In the genomic region with DNA sequence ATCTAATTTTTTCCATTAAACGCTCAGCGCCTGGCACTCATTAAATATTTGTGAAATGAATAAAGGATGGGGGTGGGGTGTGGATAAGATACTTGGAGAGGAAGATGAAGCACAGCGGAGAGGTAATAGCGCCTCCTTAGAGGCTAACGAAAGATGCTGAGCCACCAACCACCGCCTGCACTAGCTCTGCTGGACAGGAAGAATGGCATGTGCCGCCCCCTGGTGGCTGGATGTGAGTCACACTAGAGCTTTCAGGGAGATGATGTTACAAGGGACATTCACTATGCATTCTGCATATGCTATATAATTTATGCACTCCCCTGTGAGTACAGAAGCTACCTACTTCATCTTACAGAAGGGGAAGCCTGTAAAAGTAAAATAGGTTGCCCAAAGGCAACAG, we compare ENCODE assay signal across 8 mouse cellular contexts. TPM values are rescaled to one million over a fixed set of nuclear protein-coding genes. Genes with fewer than 3 reads are reported as not detected.
DNase-seq lines count a peak whose midpoint lies in the region; ATAC-seq and TF ChIP-seq lines count a peak whose summit lies in the region.

No protein-coding gene starts in this region.

- peaks cover 30% of the 10 kb centered on the region for H3K4me1 ChIP-seq in hindbrain, embryonic 10.5 days (replicated peaks)
- peaks cover 26% of the 10 kb centered on the region for H3K4me1 ChIP-seq in hindbrain, embryonic 12.5 days
- no peaks in the 10 kb centered on the region for H3K4me1 ChIP-seq in stomach, postnatal 0 days (replicated peaks; ENCODE audit: control insufficient read depth, insufficient read depth)

- no peak for ATAC-seq in hindbrain, embryonic 12.5 days (ENCODE audit: low FRiP score)
- ATAC-seq in monocyte, adult 5-6 weeks (replicated peaks; ENCODE audit: insufficient number of reproducible peaks, low FRiP score, low TSS enrichment, poor library complexity, severe bottlenecking): peak; percentile 76
- ATAC-seq in stomach, postnatal 0 days (ENCODE audit: low FRiP score, low TSS enrichment): peak; percentile 25; the same call in 1 of the 2 replicates

- peak; percentile 85 for DNase-seq in hindbrain, embryonic 10.5 days (ENCODE audit: low spot score)
- peak; percentile 96 for DNase-seq in adrenal gland, postnatal 14 days
- DNase-seq in embryo, embryonic 9.5 days (ENCODE audit: extremely low spot score): peak; percentile 81
- DNase-seq in heart, postnatal 14 days: peak; percentile 93 to 95
- peak; percentile 75 to 81 for DNase-seq in left cerebral cortex, adult 8-10 months (ENCODE audit: low spot score in 2 of 2)
- DNase-seq in stomach, postnatal 0 days (ENCODE audit: low spot score): peak; percentile 91

- H3K36me3 ChIP-seq in hindbrain, embryonic 10.5 days: no peaks in the 10 kb centered on the region
- no peaks in the 10 kb centered on the region for H3K36me3 ChIP-seq in hindbrain, embryonic 12.5 days
- H3K36me3 ChIP-seq in stomach, postnatal 0 days (ENCODE audit: control insufficient read depth, insufficient read depth, low read length): no peaks in the 10 kb centered on the region

- no peak for TF ChIP-seq EP300 in stomach, postnatal 0 days (optimal IDR thresholded peaks at IDR 0.05)

- no peaks in the 10 kb centered on the region for H3K9me3 ChIP-seq in hindbrain, embryonic 10.5 days
- H3K9me3 ChIP-seq in hindbrain, embryonic 12.5 days (replicated peaks): no peaks in the 10 kb centered on the region
- H3K9me3 ChIP-seq in stomach, postnatal 0 days (ENCODE audit: control insufficient read depth, low read length): no peaks in the 10 kb centered on the region

- H3K4me3 ChIP-seq in hindbrain, embryonic 10.5 days: no peak overlapping the region
- no peak overlapping the region for H3K4me3 ChIP-seq in hindbrain, embryonic 12.5 days
- no peak overlapping the region for H3K4me3 ChIP-seq in stomach, postnatal 0 days (ENCODE audit: low read depth, low read length)

- no peak overlapping the region for H3K27ac ChIP-seq in hindbrain, embryonic 10.5 days
- no peak overlapping the region for H3K27ac ChIP-seq in hindbrain, embryonic 12.5 days
- H3K27ac ChIP-seq in stomach, postnatal 0 days (replicated peaks): no peak overlapping the region

- WGBS in hindbrain, embryonic 10.5 days: 10% methylated on average over 7 of the region's 7 CpGs
- WGBS in hindbrain, embryonic 12.5 days: 8% methylated on average over 7 of the region's 7 CpGs
- WGBS in stomach, postnatal 0 days: 10% methylated on average over 7 of the region's 7 CpGs

- H3K9ac ChIP-seq in hindbrain, embryonic 12.5 days: no peak overlapping the region
- no peak overlapping the region for H3K9ac ChIP-seq in stomach, postnatal 0 days (ENCODE audit: low read length)

- H3K27me3 ChIP-seq in hindbrain, embryonic 10.5 days (ENCODE audit: insufficient read depth, poor library complexity, severe bottlenecking): peaks cover 3% of the 10 kb centered on the region; the same call in 1 of the 2 replicates
- H3K27me3 ChIP-seq in hindbrain, embryonic 12.5 days: no peaks in the 10 kb centered on the region
- H3K27me3 ChIP-seq in stomach, postnatal 0 days (ENCODE audit: control insufficient read depth, insufficient read depth, low read length): no peaks in the 10 kb centered on the region

- intact Hi-C loops in heart, postnatal 14 days (cut with DNase I): loop anchor here (1.0 kb wide), 1 partner anchor 32 kb away; no protein-coding TSS in a partner anchor

- peak; percentile 95 for TF ChIP-seq CTCF in stomach, postnatal 0 days (IDR thresholded peaks at IDR 0.05; ENCODE audit: low read depth)

- H3K4me2 ChIP-seq in hindbrain, embryonic 12.5 days (replicated peaks): no peak overlapping the region
- H3K4me2 ChIP-seq in stomach, postnatal 0 days (replicated peaks; ENCODE audit: low read depth): no peak overlapping the region

RNA-seq across cellular contexts. Expression of a gene that starts 4.9 kb away (rescaled TPM):
- polyA plus RNA-seq in hindbrain, embryonic 10.5 days (2016; fragmentation: Nextera tagmentation; extraction: Ambion mirVana): 38.2 and 48.8 TPM in 2 replicates
- 72.8 and 75.5 TPM in 2 replicates for polyA plus RNA-seq in hindbrain, embryonic 12.5 days (2016; fragmentation: Nextera tagmentation; extraction: Ambion mirVana)
- total RNA-seq in adrenal gland, postnatal 14 days (2021): 44.5 and 45.6 TPM in 2 replicates
- 10 to 100 TPM; 40.8 to 42.3 TPM for total RNA-seq in heart, postnatal 14 days (2021)
- total RNA-seq in left cerebral cortex, adult 8-10 months (2022): 100 to 1,000 TPM; 341 to 406 (median 386) TPM
- 36.4 to 81.1 TPM (median 62.3 TPM) in 3 replicates for total RNA-seq in monocyte, adult 5-6 weeks (2017)
- 35.0 and 38.6 TPM in 2 replicates for polyA plus RNA-seq in stomach, postnatal 0 days (2015; fragmentation: Nextera tagmentation; extraction: Ambion mirVana)

RNA-seq across cellular contexts. Expression of a gene that starts 37.7 kb away (rescaled TPM):
- polyA plus RNA-seq in hindbrain, embryonic 10.5 days (2016; fragmentation: Nextera tagmentation; extraction: Ambion mirVana): 0.47 and 0.52 TPM in 2 replicates
- 0.46 and 0.76 TPM in 2 replicates for polyA plus RNA-seq in hindbrain, embryonic 12.5 days (2016; fragmentation: Nextera tagmentation; extraction: Ambion mirVana)
- 26.3 and 60.1 TPM in 2 replicates for total RNA-seq in adrenal gland, postnatal 14 days (2021)
- total RNA-seq in heart, postnatal 14 days (2021): 1 to 10 TPM; 5.7 to 6.1 TPM
- total RNA-seq in left cerebral cortex, adult 8-10 months (2022): 10 to 100 TPM in 2 of 4 experiments, 1 to 10 TPM in 2; 6.6 to 19.8 (median 10.3) TPM
- total RNA-seq in monocyte, adult 5-6 weeks (2017): 0.39 to 1.1 TPM in 2 of 3 replicates, not detected in the other
- 2.1 and 3.1 TPM in 2 replicates for polyA plus RNA-seq in stomach, postnatal 0 days (2015; fragmentation: Nextera tagmentation; extraction: Ambion mirVana)
